Mouse (Mus musculus): ENCODE results near the gene C1rl. TPM values are rescaled to one million over a fixed set of nuclear protein-coding genes. Genes with fewer than 3 reads are reported as not detected.
A peak's percentile ranks its signal among the peaks of the same experiment; 100 is the strongest.
"Not testable (repeated sequence)": the region's sequence is repeated elsewhere in the genome, so short reads cannot be mapped to it uniquely, and the experiment has no call there.

Gene C1rl
- total RNA-seq, 2 experiments from 2014 or later = 0.25 to 0.34 TPM

GRCm38 (mm10) chr6:124496054-124496453, 3.1 kb downstream of the C1rl start:
- intact Hi-C loops (cut with DNase I) = loop anchor here (5.0 kb wide), 1 partner anchor 46 kb away; the partner anchor contains the start of gene C1s1
- DNase-seq (ENCODE audit: low spot score in 2 of 2) = no peak

GRCm38 (mm10) chr6:124499914-124500566, 7.1 kb downstream of the C1rl start:
- intact Hi-C loops (cut with DNase I) = loop anchor here (5.0 kb wide), 1 partner anchor 42 kb away; the partner anchor contains the start of gene C1s1
- no peak for DNase-seq (ENCODE audit: low spot score in 2 of 2)

- intact Hi-C loops (cut with DNase I) = no loop called here
- DNase-seq (ENCODE audit: low spot score in 2 of 2) = no peak
Observed at GRCm38 (mm10) chr6:124501473-124501872, 8.6 kb downstream of the C1rl start.

DNA sequence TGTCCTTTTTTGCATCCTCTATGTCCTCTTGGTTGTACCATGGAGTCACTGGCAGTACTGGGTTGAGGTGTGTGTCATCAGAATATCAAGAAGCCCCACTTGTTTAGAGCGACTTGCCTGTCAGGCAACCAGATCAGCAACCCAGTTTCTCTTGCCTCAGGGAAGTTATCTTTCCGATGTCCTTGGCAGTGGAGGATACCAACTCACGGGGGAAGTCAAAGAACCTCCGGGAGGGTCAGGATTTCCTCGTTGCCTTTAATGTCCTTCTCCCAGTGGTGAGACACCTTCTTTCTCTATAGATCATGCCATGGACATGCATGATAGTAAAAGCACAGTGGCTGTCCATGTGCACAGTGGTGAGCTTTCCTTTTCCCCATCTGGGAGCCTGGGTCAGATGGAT, 9.1 kb downstream of the C1rl start:
- intact Hi-C loops (cut with DNase I) = no loop called here
- DNase-seq (ENCODE audit: low spot score in 2 of 2) = no peak

DNA sequence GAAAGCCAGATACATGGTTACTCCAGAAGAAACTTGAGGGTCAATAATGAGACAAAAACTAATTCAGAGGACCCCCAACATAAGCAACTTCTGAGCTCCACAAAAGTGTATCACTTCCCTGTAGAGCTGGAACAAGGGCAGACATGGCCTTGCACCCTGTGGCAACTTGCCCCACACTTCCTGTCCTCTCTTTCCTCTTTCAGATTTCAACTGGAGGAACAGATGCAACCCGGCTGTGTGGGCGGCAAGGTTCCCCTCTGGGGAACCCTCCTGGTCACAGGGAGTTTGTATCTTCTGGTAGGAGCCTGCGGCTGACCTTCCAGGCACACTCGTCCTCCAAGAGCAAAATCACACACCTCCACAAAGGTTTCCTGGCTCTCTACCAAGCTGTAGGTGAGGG, 12.1 kb downstream of the C1rl start:
- intact Hi-C loops (cut with DNase I) = no loop called here
- DNase-seq (ENCODE audit: low spot score in 2 of 2) = no peak

DNA sequence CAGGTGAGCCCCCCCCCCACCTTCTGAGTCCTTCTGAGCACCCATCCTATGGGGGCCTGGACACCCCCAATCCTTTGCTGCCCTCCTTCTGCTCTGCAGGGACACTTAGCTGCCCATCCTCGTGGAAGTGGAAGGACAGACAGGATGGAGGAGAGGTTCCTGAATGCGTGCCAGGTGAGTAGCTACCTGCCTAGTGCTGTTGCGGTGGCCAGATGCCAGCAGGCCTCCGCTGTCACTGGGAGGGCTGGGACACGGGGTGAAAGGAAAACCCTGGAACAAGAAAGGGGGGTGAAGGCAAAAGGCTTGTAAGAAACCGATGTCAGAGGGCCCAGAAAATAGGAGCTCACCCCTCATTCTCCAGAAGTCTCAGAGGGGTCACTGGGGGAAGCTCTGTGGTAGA, 14.1 kb downstream of the C1rl start:
- intact Hi-C loops (cut with DNase I) = no loop called here
- DNase-seq (ENCODE audit: low spot score in 2 of 2) = no peak

DNA sequence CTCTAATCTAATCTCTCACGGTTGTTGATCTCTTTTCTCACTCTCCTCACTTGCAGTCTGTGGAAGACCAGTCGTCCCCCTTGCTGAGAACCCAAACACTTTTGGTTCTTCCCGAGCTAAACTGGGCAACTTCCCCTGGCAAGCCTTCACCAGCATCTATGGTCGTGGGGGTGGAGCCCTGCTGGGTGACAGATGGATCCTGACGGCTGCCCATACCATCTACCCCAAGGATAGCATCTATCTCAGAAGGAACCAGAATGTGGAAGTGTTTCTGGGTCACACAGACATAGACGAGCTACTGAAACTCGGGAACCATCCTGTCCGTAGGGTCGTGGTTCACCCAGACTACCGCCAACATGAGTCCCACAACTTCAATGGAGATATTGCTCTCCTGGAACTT, 15.4 kb downstream of the C1rl start:
- intact Hi-C loops (cut with DNase I) = no loop called here
- peak in 1 of 2 experiments; percentile 13 for DNase-seq (ENCODE audit: low spot score in 2 of 2)

- intact Hi-C loops (cut with DNase I); DNase-seq (ENCODE audit: low spot score in 2 of 2): not testable (repeated sequence)
Observed at GRCm38 (mm10) chr6:124509192-124509591, 16.3 kb downstream of the C1rl start.

DNA sequence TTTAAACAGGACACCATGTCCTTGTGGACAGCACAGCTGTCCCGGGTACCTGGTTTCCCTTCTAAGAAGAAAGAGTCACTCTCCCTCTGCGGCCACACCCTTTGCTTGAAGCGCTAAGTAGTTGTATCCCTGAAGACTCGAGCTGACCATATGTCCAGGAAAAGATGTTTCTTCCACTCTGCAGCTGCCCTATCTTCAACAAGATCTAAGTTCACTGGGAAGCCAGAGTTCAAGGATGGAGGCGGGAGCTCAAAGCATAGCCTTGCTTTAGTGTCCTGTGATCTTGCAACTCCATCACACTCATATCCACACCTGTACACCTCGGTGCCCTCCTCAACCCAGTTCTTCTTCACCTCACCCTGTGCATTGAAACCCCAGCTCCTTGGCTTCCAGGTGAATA, 19.0 kb downstream of the C1rl start:
- intact Hi-C loops (cut with DNase I) = no loop called here

GRCm38 (mm10) chr6:124512355-124512836, 19.5 kb downstream of the C1rl start, which contains the start of gene C1ra:
C1ra (plus strand) TSS chr6:124512405.
- peak; percentile 43 to 65 for DNase-seq (ENCODE audit: low spot score in 2 of 2)
- intact Hi-C loops (cut with DNase I) = no loop called here

More for the DNA sequence above, 19.0 kb downstream of the C1rl start:
- DNase-seq (ENCODE audit: low spot score in 2 of 2) = no peak

- intact Hi-C loops (cut with DNase I); DNase-seq (ENCODE audit: low spot score in 2 of 2): not testable (repeated sequence)
Observed at GRCm38 (mm10) chr6:124517733-124518132, 24.8 kb downstream of the C1rl start.

DNA sequence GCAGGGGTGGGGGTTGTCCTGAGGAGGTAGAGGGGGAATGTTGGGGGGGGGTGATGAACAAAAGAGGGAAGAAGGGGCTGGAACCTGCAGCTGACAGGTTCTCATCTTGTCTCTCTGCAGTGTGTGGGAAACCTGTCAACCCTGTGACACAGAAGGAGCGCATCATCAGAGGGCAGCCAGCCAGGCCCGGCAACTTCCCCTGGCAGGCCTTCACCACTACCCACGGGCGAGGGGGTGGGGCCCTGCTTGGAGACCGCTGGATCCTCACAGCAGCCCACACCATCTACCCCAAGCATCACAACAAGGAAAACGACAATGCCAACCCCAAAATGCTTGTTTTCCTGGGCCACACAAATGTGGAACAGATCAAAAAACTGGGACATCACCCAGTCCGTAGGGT, 29.2 kb downstream of the C1rl start:
- intact Hi-C loops (cut with DNase I) = not testable (repeated sequence)

DNA sequence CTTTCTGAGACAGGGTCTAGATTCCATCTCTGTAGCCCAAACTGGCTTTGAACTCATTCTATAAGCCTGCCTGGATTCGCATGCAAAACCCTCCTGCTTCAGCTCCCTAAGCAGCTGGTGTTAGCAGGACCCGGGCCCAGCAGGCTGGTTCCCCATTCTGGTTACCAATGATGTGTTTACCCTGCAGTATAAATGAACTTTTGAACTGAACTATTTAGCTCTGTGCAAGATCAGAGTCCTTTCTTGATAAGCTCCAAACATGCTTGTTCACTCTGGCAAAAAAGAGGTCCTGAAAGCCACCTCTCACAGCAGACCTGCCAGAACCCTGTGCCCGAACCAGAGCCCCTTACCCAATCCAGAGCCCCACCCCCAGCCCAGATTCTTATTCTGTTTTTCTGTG, 35.0 kb downstream of the C1rl start:
- intact Hi-C loops (cut with DNase I) = no loop called here
- no peak for DNase-seq (ENCODE audit: low spot score in 2 of 2)

More for the DNA sequence above, 29.2 kb downstream of the C1rl start:
- DNase-seq (ENCODE audit: low spot score in 2 of 2) = peak; percentile 49 to 70

- no peak for DNase-seq (ENCODE audit: low spot score in 2 of 2)
- intact Hi-C loops (cut with DNase I) = no loop called here
Observed at GRCm38 (mm10) chr6:124531077-124531476, 38.2 kb downstream of the C1rl start.

- intact Hi-C loops (cut with DNase I); DNase-seq (ENCODE audit: low spot score in 2 of 2): not testable (repeated sequence)
Observed at GRCm38 (mm10) chr6:124536125-124536829, 43.4 kb downstream of the C1rl start.

- intact Hi-C loops (cut with DNase I) = loop anchor here (5.0 kb wide), 2 partner anchors 44 to 59 kb away; no protein-coding TSS in a partner anchor
Observed at GRCm38 (mm10) chr6:124541176-124541575, 48.3 kb downstream of the C1rl start.

DNA sequence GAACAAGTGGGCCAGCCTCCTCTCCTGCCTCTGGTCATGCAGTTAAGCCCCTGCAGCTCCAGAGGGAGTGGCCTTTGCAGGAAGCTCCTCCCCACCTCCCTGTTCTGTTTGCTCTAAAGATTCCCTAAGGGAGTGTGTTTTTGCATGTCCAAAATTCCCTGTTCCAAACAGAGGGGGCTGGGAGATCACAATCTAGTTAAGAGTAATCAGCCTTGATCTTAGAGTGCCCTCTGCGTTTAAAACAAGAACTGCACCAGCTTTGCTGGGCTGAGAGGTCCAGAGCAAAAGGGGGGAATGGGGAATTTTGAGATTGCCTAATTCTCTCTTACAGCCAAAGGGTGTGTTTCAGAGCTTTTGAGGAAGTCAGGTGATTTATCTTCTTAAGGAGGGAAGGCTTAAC, 49.4 kb downstream of the C1rl start, which contains the start of gene C1s1:
TSS of gene C1s1 (minus strand) at position 76 of the 400 bp plus-strand sequence.
- intact Hi-C loops (cut with DNase I) = loop anchor here (5.0 kb wide), 2 partner anchors 45 to 60 kb away; no protein-coding TSS in a partner anchor
- DNase-seq (ENCODE audit: low spot score in 2 of 2) = peak in 1 of 2 experiments; percentile 17

More at GRCm38 (mm10) chr6:124541176-124541575, 48.3 kb downstream of the C1rl start:
- DNase-seq (ENCODE audit: low spot score in 2 of 2) = not testable (repeated sequence)

DNA sequence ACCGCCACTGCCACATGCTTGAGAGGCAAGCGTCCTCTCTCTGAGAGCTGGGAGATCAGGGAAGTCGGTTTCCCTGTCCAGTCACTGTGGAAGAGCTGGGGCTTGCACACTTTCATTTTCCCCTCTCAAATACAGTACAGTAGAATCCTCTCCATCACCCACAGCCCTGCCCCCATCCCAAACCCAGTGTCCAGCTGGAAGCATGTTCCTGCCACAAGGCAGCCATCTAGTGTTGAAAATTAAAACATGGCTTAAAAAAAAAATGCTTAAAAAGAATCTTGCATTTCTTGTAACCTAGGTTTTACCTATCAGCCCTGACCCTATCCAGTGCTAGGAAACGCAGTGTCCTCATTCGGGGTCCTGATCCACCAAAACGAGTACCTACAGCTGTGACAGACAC, 51.6 kb downstream of the C1rl start:
- intact Hi-C loops (cut with DNase I) = loop anchor here (5.0 kb wide), 2 partner anchors 47 to 62 kb away; no protein-coding TSS in a partner anchor
- DNase-seq (ENCODE audit: low spot score in 2 of 2) = no peak

GRCm38 (mm10) chr6:124545425-124545824, 52.5 kb downstream of the C1rl start:
- no peak for DNase-seq (ENCODE audit: low spot score in 2 of 2)

GRCm38 (mm10) chr6:124547979-124548378, 55.1 kb downstream of the C1rl start:
- DNase-seq (ENCODE audit: low spot score in 2 of 2); intact Hi-C loops (cut with DNase I): not testable (repeated sequence)

More at GRCm38 (mm10) chr6:124545425-124545824, 52.5 kb downstream of the C1rl start:
- intact Hi-C loops (cut with DNase I) = no loop called here
